Mouse (Mus musculus) NIH3T3 (cell line): ENCODE results near the gene Ifih1.

Experiments
- DNase-seq: peaks from one replicate; pipeline ENCODE4 v3.0.0-alpha.2; 2012; ENCODE audit warnings: low read depth

Gene Ifih1

GRCm38 (mm10) chr2:62548104-62548503, 98.0 kb downstream of the Ifih1 start:
- DNase-seq: no peak
